Mouse (Mus musculus) liver, adult 2 months (tissue): ENCODE measurements around the gene Nelfa.

Experiments
- CTCF ChIP-seq: fragments of 200-500 bp; IDR thresholded peaks from 2 replicates; pipeline ENCODE4 v1.5.1; 2011; ENCODE audit warnings: low read depth, low read length, control low read depth
- POLR2A ChIP-seq: fragments of 200-500 bp; IDR thresholded peaks from 2 replicates; pipeline ENCODE4 v1.6.1; 2011; ENCODE audit warnings: low read length, control low read depth; ENCODE audit not compliant: insufficient read depth; ENCODE audit errors: extremely low read depth

- TF ChIP-seq POLR2A = no peak
- TF ChIP-seq CTCF = no peak
These were observed 13.6 kb downstream of the Nelfa start for GRCm38 (mm10) chr5:33922566-33922965.
